Mouse (Mus musculus): Measurements from ENCODE around the gene Tbc1d13. TPM values are rescaled to one million over a fixed set of nuclear protein-coding genes. Genes with fewer than 3 reads are reported as not detected.
A peak's percentile ranks its signal among the peaks of the same experiment; 100 is the strongest.

The Tbc1d13 gene
- polyA plus RNA-seq, 1 experiment from 2014 or later, result 5.2 TPM

DNA sequence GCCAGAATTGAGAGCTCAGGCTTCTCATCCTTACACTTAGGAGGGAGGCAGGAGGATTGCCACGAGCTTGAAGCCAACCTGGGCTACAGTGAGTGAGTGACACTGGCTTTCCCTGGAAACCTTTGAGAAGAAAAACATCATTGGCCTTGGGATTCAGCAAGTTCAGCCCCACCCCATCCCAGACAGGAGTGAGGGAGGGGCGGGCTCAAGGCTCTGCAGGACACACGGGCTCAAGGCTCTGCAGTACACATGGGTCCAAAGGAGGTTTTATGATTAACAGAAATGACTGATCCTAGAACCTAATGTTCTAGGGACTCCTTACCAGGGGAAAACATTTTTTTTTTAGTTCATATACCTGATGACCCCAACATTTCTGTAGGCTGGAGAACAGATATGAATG lies 50.2 kb downstream of the Tbc1d13 start:
- H3K27me3 ChIP-seq (ENCODE audit: control insufficient read depth, insufficient read depth, low read depth, low read length), result no peaks in the 10 kb centered on the region
- no peak overlapping the region for H3K4me3 ChIP-seq (ENCODE audit: low read length)
- H3K27ac ChIP-seq (ENCODE audit: low read length), result no peak overlapping the region
- no peaks in the 10 kb centered on the region for H3K9me3 ChIP-seq (ENCODE audit: control insufficient read depth, low read length)
- H3K36me3 ChIP-seq (ENCODE audit: control insufficient read depth, insufficient read depth, low read length), result 0 out of 2 replicates have a peak, but pooled peaks cover 2% of the 10 kb centered on the region
- no peak overlapping the region for H3K4me2 ChIP-seq (ENCODE audit: low read depth, low read length)
- no peak overlapping the region for H3K9ac ChIP-seq (ENCODE audit: low read length)
- no peak for ATAC-seq (ENCODE audit: low read depth)
- no peaks in the 10 kb centered on the region for H3K4me1 ChIP-seq (replicated peaks; ENCODE audit: control insufficient read depth, insufficient read depth, low read length)
- WGBS, result 55% methylated on average over 3 of the region's 3 CpGs

DNA sequence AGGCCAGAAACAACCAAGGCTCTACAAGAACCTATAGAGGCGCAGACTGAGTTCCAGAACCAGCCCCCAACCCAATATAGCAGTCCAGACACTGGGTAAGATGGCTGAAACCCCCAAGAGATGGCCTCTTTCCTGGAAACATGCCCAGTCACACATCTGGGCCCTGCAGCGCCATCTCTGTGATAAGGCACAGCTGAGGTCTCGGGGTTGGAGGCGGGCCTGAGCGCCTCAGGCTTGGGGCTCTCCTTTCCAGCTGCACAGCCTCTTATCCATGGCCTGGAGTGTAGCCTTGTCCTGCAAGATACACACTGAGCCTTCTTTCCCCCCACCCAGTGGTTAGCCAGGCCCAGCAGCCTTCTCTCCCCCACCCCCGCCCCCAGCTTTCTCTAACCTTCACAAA lies 51.7 kb downstream of the Tbc1d13 start:
- 78% methylated on average over 6 of the region's 6 CpGs for WGBS
- H3K4me3 ChIP-seq (ENCODE audit: low read length), result no peak overlapping the region

GRCm38 (mm10) chr2:30185681-30186080 lies 52.1 kb downstream of the Tbc1d13 start:
- H3K27ac ChIP-seq (ENCODE audit: low read length), result no peak overlapping the region
- H3K36me3 ChIP-seq (ENCODE audit: control insufficient read depth, insufficient read depth, low read length), result 0 out of 2 replicates have a peak, but pooled peaks cover 2% of the 10 kb centered on the region
- H3K4me1 ChIP-seq (replicated peaks; ENCODE audit: control insufficient read depth, insufficient read depth, low read length), result no peaks in the 10 kb centered on the region
- no peak overlapping the region for H3K4me3 ChIP-seq (ENCODE audit: low read length)
- no peak overlapping the region for H3K9ac ChIP-seq (ENCODE audit: low read length)
- H3K27me3 ChIP-seq (ENCODE audit: control insufficient read depth, insufficient read depth, low read depth, low read length), result no peaks in the 10 kb centered on the region
- WGBS, result 79% methylated on average over 3 of the region's 3 CpGs
- no peaks in the 10 kb centered on the region for H3K9me3 ChIP-seq (ENCODE audit: control insufficient read depth, low read length)
- no peak for ATAC-seq (ENCODE audit: low read depth)
- H3K4me2 ChIP-seq (ENCODE audit: low read depth, low read length), result no peak overlapping the region

More for the DNA sequence above, 51.7 kb downstream of the Tbc1d13 start:
- Histone ChIP-seq H3K9me3 (ENCODE audit: control insufficient read depth, low read length) (no peaks in the 10 kb centered on the region), H3K4me1 (replicated peaks; ENCODE audit: control insufficient read depth, insufficient read depth, low read length) (no peaks in the 10 kb centered on the region), H3K27me3 (ENCODE audit: control insufficient read depth, insufficient read depth, low read depth, low read length) (no peaks in the 10 kb centered on the region), H3K27ac (ENCODE audit: low read length) (no peak overlapping the region), H3K36me3 (ENCODE audit: control insufficient read depth, insufficient read depth, low read length) (0 out of 2 replicates have a peak, but pooled peaks cover 2% of the 10 kb centered on the region), H3K4me2 (ENCODE audit: low read depth, low read length) (no peak overlapping the region), H3K9ac (ENCODE audit: low read length) (no peak overlapping the region)
- no peak for ATAC-seq (ENCODE audit: low read depth)

- no peaks in the 10 kb centered on the region for H3K36me3 ChIP-seq (ENCODE audit: control insufficient read depth, insufficient read depth, low read length)
- no peaks in the 10 kb centered on the region for H3K27me3 ChIP-seq (ENCODE audit: control insufficient read depth, insufficient read depth, low read depth, low read length)
- H3K9me3 ChIP-seq (ENCODE audit: control insufficient read depth, low read length), result no peaks in the 10 kb centered on the region
- WGBS, result 85% methylated on average over 12 of the region's 12 CpGs
- no peaks in the 10 kb centered on the region for H3K4me1 ChIP-seq (replicated peaks; ENCODE audit: control insufficient read depth, insufficient read depth, low read length)
- no peak for ATAC-seq (ENCODE audit: low read depth)
- H3K4me2 ChIP-seq (ENCODE audit: low read depth, low read length), result no peak overlapping the region
- no peak overlapping the region for H3K9ac ChIP-seq (ENCODE audit: low read length)
- no peak overlapping the region for H3K27ac ChIP-seq (ENCODE audit: low read length)
- H3K4me3 ChIP-seq (ENCODE audit: low read length), result no peak overlapping the region
Measured at GRCm38 (mm10) chr2:30191790-30192580, 58.4 kb downstream of the Tbc1d13 start.

- WGBS, result 84% methylated on average over 3 of the region's 3 CpGs
- no peak overlapping the region for H3K4me3 ChIP-seq (ENCODE audit: low read length)
- H3K4me2 ChIP-seq (ENCODE audit: low read depth, low read length), result no peak overlapping the region
- no peaks in the 10 kb centered on the region for H3K9me3 ChIP-seq (ENCODE audit: control insufficient read depth, low read length)
- no peak overlapping the region for H3K9ac ChIP-seq (ENCODE audit: low read length)
- no peak for ATAC-seq (ENCODE audit: low read depth)
- no peaks in the 10 kb centered on the region for H3K36me3 ChIP-seq (ENCODE audit: control insufficient read depth, insufficient read depth, low read length)
- no peaks in the 10 kb centered on the region for H3K27me3 ChIP-seq (ENCODE audit: control insufficient read depth, insufficient read depth, low read depth, low read length)
- no peak overlapping the region for H3K27ac ChIP-seq (ENCODE audit: low read length)
- peaks cover 3% of the 10 kb centered on the region; the same call in 1 of the 2 replicates for H3K4me1 ChIP-seq (replicated peaks; ENCODE audit: control insufficient read depth, insufficient read depth, low read length)
Measured at GRCm38 (mm10) chr2:30194656-30195055, 61.1 kb downstream of the Tbc1d13 start.

- Histone ChIP-seq H3K4me2 (ENCODE audit: low read depth, low read length) (no peak overlapping the region), H3K4me1 (replicated peaks; ENCODE audit: control insufficient read depth, insufficient read depth, low read length) (peaks cover 10% of the 10 kb centered on the region; the same call in 1 of the 2 replicates)
- 68% methylated on average over 4 of the region's 4 CpGs for WGBS
Measured at GRCm38 (mm10) chr2:30198021-30198420, 64.5 kb downstream of the Tbc1d13 start.

GRCm38 (mm10) chr2:30199984-30200383 lies 66.4 kb downstream of the Tbc1d13 start:
- Histone ChIP-seq H3K27ac (ENCODE audit: low read length) (peak overlapping the region; percentile 59), H3K27me3 (ENCODE audit: control insufficient read depth, insufficient read depth, low read depth, low read length) (no peaks in the 10 kb centered on the region), H3K4me3 (ENCODE audit: low read length) (no peak overlapping the region), H3K4me2 (ENCODE audit: low read depth, low read length) (no peak overlapping the region), H3K9me3 (ENCODE audit: control insufficient read depth, low read length) (no peaks in the 10 kb centered on the region), H3K4me1 (replicated peaks; ENCODE audit: control insufficient read depth, insufficient read depth, low read length) (peaks cover 17% of the 10 kb centered on the region), H3K9ac (ENCODE audit: low read length) (no peak overlapping the region), H3K36me3 (ENCODE audit: control insufficient read depth, insufficient read depth, low read length) (no peaks in the 10 kb centered on the region)
- 0 out of 2 replicates have a peak, but pooled peaks have one; percentile 13 for ATAC-seq (ENCODE audit: low read depth)
- WGBS, result 18% methylated on average over 1 of the region's 1 CpGs

More at GRCm38 (mm10) chr2:30198021-30198420, 64.5 kb downstream of the Tbc1d13 start:
- Histone ChIP-seq H3K9ac (ENCODE audit: low read length) (no peak overlapping the region), H3K9me3 (ENCODE audit: control insufficient read depth, low read length) (no peaks in the 10 kb centered on the region), H3K36me3 (ENCODE audit: control insufficient read depth, insufficient read depth, low read length) (no peaks in the 10 kb centered on the region), H3K4me3 (ENCODE audit: low read length) (no peak overlapping the region), H3K27me3 (ENCODE audit: control insufficient read depth, insufficient read depth, low read depth, low read length) (no peaks in the 10 kb centered on the region), H3K27ac (ENCODE audit: low read length) (no peak overlapping the region)
- no peak for ATAC-seq (ENCODE audit: low read depth)

DNA sequence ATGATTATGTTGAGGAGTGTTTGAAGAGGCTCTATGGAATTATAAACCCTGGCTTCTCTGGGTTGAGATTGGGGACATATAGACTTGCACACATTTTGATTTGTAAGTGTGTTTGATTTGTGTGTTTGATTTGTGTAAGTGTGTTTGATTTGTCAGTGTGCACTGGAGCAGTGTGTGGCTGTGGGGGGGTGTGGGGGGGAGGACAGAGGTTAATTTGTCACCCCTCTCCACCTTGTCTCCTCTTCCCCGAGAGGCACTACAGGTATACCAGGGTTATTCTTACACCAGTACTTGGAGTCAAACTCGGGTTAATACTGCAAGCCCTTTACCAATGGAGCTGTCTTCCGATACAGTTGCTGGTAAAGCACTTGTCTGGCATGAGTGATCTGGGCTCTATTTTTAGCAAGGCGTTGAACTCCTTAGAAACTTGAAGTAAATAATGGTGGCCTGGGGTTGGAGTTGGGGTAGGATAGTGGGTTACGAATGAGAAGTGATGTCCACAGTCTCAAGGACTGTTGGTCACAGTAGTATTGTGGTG lies 66.9 kb downstream of the Tbc1d13 start:
- H3K9ac ChIP-seq (ENCODE audit: low read length), result no peak overlapping the region

More for the DNA sequence above, 66.9 kb downstream of the Tbc1d13 start:
- peak overlapping the region; percentile 59 for H3K27ac ChIP-seq (ENCODE audit: low read length)
- no peak overlapping the region for H3K4me3 ChIP-seq (ENCODE audit: low read length)
- H3K36me3 ChIP-seq (ENCODE audit: control insufficient read depth, insufficient read depth, low read length), result no peaks in the 10 kb centered on the region
- H3K4me1 ChIP-seq (replicated peaks; ENCODE audit: control insufficient read depth, insufficient read depth, low read length), result peaks cover 17% of the 10 kb centered on the region
- no peak overlapping the region for H3K4me2 ChIP-seq (ENCODE audit: low read depth, low read length)
- H3K9me3 ChIP-seq (ENCODE audit: control insufficient read depth, low read length), result no peaks in the 10 kb centered on the region
- H3K27me3 ChIP-seq (ENCODE audit: control insufficient read depth, insufficient read depth, low read depth, low read length), result no peaks in the 10 kb centered on the region
- peak; percentile 48; the same call in 1 of the 2 replicates for ATAC-seq (ENCODE audit: low read depth)
- 47% methylated on average over 5 of the region's 5 CpGs for WGBS
